Mouse (Mus musculus) adrenal gland, adult 8-10 months (tissue): ENCODE data around the gene Lztfl1. TPM values are rescaled to one million over a fixed set of nuclear protein-coding genes. Genes with fewer than 3 reads are reported as not detected.
"Not testable (repeated sequence)": the region's sequence is repeated elsewhere in the genome, so short reads cannot be mapped to it uniquely, and the experiment has no call there.

ENCODE experiments used
- DNase-seq: peaks from one replicate; pipeline ENCODE4 v3.0.0; 2022
- total RNA-seq, 4 experiments: library from RNA; stranded (reverse); gene quantifications; 2 replicates each; pipeline ENCODE4 v1.2.4; 2022

The Lztfl1 gene
- total RNA-seq, result 10 to 100 TPM; 47.5 to 60.5 (median 57.4) TPM

DNA sequence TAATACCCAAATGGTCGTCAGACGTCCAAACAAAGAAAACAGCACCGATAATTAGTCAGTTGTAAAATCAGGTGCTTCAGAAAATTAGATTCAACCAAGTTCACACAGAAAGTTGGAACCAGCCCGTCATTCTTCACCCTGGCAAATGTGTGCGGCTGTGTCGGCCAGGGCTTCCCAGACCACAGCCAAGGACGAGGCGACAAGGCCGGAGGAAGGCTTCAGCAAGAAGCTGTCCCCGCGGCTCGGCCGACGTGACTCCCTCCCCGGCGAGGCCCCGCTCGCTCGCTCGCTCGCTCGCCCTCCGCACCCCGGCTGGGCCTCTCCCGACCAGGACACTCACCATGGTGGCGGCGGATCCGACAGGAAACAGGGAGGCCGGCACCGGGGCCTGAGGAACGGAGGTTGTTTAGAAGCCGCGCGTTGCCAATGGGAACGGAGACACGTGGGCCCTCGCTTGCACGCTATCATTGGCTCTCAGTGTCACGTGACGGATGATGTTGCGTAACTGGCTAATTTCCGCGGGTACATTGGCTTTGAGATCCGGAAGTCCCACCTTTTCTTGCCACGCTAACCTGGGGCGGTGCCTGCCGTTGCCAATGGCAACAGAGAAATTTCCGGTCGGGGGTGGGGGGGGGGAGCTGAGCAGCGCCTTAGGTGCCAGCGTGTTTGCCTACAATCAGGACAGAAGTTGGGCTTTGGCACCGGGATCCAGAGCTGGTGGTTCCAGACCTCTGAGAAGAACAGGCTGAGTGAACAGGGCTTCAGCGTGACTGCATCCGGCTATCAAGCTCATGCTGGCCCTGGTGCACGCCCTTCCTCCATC, at the start of gene Lztfl1:
TSS of gene Lztfl1 (minus strand) at position 512 of the 823 bp plus-strand sequence.
- DNase-seq, result peak; percentile 97

DNA sequence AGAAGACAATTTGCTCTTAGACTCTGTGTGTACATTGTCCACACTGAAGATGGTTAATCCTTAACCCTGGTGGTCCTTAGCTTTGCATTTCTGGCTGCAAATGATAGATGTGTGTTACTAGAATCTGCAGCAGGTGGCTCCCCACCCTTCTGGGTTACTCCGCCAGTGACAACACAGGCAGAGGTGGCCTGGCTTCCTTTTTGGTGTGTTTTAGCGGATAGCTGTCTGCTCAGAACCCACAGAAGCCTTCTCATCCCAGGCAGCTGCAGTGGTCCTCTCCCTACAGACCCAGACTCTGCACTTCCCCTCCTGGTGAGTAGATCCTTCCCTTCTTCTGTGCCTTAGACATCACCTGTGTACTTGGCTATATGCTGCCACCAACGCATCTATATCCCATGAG, 49.5 kb upstream of the Lztfl1 start:
- no peak for DNase-seq

DNA sequence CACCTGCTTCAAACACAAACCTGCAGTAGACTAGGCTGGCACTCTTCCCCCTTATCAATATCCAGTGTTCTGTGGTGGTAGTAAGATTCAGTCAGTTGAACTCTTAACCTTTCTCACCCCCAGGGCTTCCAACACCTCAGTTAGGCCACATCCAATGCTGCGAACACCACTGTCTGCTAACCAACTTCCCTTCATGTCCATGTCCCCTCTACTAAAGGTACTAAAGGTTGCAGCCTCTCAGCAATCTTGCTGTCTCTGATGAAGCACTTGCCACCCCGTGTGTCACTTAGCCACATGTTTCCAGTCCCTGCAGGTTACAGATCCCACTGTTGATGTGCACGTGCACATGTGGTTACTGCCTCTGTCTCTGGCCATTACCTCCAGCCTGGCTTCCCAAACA, 46.3 kb upstream of the Lztfl1 start:
- no peak for DNase-seq

DNA sequence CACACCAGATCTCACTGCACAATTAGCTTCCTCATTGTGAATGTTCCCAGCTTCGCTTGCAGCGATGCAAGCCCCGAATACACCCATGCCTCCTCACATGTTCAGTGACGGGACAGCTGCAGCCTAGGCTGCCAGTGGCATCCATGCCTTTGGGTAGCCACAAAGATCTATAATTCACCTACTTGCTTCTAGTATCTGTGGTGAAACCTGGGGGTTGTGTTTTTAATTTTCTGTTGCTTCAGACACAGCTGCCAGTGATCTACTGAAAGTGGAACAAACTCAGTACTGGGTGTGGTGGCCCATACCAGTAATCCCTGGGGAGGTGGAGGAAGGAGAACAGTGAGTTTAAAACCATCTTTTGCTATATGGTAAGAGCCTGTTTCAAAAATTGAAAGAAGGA, 45.4 kb upstream of the Lztfl1 start:
- no peak for DNase-seq

DNA sequence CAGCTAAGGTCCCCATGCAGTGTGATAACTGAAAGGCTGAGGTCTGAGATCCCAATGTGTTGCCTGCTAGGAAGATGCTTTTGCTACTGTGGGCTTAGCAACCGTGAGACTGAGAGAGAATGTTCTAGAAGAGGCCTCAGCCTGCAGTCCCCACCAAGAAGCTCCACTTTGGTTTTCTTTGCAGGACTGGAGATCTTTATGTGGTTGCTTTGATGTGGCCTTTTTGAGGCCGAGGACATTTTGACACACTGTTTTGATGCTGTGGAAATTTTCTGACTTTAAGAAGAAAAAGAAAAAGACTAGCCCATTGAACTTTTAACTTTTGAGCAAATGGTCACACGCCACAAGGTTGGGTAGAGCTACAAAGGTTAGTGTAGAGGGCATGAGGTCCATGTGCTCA, 43.3 kb upstream of the Lztfl1 start:
- DNase-seq, result no peak

DNA sequence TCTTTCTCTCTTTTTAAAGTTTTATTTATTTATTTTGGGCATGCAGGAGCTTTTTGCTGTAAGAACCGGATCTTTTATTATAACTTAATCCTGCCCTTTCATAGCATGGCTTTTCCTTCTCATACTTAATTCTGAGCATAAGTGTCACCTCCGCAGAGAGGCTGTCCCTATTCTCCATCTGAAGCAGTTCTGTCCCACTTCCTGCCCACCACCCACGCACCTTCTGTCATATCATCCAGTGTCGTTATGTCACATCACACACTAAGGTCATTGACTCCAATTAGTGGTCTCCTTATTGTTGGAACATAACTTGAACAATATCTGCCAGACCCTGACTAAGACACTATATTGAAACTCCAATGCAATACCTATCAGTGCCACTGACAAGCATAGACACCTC, 41.1 kb upstream of the Lztfl1 start:
- DNase-seq, result no peak

DNA sequence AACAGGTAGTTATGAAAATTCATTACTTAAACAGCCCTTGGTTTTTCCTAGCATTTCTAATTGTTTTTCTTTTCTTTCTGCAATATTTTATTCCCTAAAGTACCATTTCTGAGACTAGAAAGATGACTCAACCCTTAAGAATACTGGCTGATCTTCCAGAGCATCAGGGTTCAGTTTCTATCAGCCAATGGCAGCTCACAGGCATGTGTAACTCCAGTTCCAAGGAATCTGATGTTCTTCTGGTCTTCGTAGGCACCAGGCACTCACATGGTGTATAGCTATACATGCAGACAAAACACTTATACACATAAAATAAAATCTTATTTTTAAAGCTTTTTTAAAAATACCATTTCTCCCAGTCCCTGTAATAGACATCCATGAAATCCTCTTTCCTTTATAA, 40.7 kb upstream of the Lztfl1 start:
- DNase-seq, result no peak

DNA sequence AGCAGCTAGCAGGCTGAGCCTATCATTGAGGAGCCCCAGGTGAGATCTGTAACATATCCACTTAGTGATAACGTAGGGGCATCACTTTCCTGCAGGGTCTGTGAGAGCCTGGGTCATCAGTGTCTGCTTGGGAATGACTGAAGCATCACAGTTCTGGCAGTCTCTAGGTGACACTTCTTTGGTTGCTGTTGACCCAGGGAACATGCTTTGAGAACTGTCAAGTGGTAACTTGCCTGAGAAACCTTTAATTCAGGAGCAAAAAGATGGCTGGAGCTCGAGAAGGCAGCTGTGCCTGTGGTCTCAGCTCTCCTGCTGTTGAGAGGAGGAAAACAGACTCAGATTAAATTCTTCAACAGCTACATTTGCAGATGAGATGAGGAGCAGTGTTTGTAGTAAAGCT, 39.8 kb upstream of the Lztfl1 start:
- DNase-seq, result no peak

DNA sequence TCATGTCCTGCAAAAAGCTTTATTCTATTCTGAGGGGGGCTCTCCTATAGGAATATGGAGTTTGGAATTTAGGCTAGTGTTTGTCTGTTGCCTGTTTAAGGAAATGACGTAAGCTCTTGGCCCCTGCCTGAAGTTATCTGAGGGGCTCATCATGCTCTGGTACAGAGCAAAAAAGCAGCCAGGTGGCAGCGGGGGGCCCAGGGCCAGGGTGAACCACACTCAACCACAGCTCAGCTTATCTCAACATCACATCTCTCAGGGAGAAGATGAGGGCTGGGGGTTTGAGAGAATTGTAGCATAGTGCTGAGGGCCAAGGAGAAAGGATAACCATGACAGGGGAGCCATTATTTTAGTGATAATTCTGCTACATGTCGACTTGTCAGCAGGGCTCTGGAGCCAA, 39.3 kb upstream of the Lztfl1 start:
- no peak for DNase-seq

DNA sequence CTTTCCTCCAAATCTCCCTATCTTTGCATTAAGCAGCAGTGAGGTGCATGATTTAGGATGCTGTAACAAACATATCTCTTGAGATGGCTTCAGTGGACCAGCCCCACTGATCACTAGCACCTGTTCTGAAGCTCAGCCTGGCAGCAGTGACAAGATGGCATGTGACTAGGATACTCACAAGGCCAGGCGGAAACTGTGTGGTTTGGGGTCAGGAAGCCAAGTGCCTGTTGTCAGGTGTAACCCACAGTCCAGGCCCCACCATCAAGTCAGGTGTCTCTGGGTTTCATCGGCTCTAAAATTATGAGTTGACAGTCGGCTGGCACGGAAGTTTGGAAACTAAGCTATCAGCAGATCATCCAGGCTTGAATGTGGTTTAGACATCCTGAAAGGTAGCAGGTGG, 36.8 kb upstream of the Lztfl1 start:
- no peak for DNase-seq

DNA sequence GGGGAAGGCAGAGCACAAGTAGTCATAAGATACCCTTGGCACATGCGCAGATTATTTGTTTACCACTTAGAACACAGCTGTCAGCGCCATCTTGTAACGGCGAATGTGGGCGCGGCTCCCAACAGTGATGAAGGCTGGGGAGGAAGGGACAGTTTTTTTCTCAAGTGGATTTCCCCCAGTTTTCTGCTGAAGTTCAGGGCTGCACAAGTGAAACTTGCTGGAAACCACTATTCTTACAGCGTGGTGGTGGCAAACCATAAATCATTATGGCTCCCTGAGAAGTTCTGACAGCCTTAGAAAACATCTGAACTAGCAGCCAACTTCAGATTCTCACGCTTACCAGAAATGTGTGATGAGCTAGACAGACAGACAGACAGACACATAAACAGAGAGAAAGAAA, 32.2 kb upstream of the Lztfl1 start:
- DNase-seq, result not testable (repeated sequence)

DNA sequence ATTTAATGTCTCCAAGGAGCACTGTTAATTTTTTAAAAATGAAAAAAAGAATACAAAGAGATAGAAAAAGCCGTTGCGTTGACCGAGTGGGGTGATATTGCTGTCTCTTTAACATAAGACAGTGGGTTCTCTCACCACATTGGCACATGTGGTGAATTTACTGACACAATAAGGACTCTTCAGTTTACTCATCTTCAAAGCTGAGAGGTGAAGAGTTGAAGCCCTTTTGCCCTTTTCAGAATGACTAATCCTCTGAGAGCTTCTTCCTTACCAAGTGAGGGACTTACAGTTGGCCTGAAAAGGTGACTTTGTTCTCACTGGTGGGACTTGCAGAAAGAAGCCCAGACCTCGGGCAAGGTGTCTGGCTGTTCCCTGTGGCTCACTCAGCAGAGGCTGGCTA, 23.3 kb upstream of the Lztfl1 start:
- no peak for DNase-seq

DNA sequence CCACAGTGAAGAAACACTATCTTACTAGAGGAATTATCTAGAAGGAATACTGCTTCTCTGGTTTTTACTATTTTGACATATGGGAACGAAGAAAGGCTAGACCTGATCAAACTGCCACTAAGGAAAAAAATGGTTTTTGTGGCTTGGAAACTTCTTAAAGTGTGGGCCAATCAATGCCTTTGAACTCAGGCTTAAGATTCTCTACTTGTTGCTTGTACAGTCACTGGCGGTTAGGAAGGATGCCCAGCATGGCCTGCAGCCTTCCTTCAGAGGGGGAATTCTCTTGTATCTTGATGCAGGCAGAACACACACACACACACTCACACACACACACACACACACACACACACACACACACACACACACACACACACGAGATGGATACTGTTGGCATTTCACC, 16.6 kb upstream of the Lztfl1 start:
- DNase-seq, result no peak

DNA sequence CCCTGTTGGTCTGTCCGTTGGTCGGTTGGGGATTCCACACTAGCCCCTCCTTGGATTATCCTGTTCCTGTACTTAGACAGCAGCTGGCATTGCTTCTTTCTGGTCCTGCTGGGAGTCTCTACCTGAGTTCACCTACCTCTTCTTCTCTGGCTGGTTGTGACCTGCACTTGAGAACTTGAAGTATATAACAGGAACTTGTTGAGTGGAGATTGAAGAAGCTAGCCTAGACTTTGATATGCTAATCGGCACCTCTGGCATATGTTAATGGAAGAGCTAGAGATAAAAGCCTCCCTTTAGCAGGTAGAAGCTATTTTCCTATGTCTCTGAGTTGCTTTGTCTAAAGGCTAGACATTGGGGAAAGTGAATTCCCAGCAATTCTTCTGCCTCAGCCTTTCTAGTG, 13.8 kb upstream of the Lztfl1 start:
- no peak for DNase-seq

DNA sequence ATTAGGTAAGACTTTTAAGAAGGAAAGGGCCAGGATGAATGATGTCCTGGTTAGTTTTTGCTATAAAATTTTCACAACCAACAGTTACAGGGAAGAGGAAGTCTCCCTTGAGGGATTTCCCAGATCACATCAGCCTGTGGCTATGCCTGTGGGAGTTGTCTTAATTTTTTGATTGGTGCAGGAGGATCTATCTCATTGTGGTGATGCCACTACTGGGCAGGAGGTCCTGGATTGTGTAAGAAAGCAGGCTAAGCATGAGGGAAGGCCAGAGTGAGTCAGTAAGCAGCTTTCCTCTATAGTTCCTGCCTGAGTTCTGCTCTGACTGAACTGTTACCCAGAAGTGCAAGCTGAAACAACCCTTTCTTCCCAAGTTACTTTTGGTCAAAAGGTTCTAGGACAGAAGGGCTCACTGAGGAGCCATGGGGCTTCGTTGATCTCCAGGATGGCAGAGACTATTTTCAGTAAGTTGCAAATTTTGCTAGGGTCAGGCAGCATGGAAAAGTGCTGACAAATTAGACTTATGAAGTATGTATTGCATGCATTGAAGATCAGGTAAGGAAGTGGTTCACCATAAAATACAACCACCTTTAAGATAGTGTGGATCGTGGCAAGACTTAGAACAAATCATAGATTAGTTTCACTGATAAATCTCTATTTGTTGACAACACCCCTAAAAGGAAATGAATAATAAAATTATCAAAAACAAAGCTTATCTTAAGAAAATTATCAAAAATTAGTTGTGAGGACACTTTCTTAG, 5.4 kb upstream of the Lztfl1 start:
- DNase-seq, result no peak

DNA sequence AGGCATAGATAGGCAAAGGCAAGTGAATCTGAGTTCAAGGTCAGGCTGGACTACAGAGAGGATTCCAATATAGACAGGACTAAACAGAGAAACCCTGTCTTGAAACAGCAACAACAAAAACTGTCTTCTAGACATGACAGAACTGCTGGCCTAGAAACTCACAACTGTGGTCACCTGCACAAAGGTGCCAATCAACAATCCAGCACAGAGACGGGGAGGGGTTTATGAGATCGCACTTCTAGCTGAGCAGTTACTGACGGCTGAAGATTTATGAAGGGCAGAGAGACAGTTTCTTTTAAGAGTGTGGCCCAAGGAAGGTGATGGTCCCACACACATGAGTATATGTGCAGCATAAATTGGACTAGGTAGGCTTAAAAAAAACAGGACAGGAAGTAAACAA, 1.2 kb downstream of the Lztfl1 start:
- DNase-seq, result no peak

DNA sequence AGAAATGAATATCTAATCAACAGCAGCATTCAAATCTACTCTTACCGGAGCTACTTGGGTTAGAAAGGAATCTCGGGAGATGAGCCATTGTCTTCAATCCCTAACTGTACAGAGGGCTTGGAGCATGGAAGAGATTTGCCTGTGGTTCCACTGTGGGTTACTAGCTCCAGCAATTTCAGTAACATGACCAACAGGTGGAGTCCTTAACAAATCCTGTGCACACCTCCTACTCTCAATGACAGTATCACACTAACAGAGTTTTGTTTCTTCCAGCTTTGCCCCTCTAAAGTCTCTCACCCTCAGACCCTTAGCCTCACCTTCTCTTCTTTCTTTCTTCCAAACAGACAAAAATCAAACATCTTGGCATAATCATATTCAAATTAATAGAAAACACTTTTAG, 4.4 kb downstream of the Lztfl1 start:
- DNase-seq, result no peak

DNA sequence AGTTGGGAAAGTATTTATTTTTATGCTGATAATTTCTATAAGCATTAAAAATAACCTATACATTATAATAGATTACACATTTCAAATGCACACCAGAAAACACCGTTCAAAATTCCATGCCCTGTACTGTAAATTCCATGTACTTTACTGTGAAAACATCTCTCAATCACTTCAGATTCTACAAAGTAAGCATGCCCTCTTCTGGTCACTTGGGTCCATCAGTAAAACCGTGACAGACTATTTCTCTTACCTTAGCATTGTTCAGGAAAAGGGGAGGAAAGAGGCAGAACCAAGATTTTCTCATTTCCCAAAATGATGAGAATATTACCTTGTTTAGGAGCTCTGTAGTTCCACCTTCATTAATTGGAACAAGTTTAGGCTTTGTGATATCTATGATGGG, 8.3 kb downstream of the Lztfl1 start:
- DNase-seq, result no peak

DNA sequence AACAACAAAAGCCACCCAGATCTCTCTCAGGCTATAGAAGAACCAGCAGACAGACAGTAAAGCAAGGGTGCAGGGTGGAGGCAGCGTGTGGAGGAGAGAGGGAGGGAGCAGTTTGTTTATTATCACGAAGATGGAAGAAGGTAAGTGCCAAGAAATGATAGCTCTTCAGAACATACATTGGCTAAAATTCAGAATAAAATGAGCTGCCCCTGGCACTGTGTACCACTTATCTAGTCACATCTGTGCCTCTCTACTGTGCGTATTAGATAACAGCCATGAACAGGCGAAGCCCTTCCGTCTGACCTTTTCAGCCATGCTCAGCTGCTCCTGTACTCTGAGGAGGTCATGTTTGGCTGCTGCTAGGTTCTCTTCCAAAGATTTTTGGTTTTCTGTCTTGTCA, 15.7 kb downstream of the Lztfl1 start:
- DNase-seq, result no peak

DNA sequence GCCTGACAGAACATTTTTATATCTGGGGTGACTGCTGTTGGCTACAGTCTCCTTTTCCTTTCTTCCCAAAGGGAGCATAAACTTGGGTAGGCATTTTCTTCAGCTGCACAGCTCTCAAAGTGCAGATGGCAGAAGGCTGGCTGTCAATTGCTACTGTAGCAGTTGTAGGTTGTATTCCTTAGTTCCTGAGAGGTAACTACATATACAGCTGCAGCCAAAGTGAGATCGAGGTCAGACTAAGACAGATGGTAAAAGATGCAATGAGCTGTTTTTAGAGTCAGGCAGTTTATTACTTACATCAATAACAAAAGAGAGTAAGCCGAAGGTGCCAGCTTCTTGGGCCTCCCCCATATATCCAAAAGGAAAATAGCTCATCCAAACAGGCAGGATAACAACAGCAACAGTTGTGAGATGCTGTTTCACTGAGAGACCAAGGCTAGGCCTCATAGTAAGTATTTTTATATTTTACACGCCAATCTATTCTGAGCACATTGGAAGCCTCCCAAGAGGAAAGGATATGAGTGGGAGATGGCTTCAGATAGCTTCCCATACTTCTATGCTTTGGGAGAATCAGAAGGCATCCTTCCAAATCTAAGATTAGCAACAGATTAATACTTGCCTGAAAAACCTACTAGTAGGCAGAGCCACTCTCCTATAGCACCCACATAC, 21.7 kb downstream of the Lztfl1 start:
- no peak for DNase-seq

DNA sequence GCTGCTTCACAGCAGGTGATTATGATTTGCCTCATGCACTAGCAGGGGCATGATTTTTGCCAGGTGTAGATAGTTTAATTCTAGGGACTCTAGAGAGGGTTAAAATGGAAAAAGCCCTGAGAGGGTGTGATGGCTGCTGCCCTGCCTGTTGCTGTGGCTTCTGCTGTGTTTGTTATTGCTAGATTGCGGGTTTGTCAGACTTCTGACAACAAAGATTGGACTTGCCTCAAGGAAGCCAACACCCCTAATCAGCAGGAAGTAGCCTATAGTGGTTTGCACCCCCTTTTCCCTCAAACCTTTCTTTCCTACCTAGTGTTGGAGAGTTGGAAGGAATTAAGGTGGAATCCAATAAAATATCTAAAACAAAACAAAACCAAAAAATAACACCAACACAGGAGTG, 29.3 kb downstream of the Lztfl1 start:
- DNase-seq, result no peak

DNA sequence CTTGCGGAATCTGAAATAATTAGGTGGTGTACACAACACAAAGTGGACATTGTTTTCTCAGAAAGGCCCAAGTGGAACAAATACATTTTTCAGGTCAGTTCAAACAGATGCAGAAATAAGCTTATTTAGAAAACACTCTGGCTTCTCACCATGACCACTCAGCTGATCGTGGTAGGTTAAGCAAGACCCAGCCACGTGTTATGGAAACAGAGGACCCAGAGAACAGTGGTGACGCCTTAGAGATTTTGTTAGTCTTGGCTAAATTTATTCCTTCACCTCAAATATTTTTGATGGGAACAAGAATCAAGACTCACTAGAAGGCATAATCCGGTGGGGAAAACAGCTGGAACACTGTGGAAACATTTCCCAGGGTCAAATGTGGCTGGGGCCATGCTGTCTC, 31.3 kb downstream of the Lztfl1 start:
- DNase-seq, result no peak

DNA sequence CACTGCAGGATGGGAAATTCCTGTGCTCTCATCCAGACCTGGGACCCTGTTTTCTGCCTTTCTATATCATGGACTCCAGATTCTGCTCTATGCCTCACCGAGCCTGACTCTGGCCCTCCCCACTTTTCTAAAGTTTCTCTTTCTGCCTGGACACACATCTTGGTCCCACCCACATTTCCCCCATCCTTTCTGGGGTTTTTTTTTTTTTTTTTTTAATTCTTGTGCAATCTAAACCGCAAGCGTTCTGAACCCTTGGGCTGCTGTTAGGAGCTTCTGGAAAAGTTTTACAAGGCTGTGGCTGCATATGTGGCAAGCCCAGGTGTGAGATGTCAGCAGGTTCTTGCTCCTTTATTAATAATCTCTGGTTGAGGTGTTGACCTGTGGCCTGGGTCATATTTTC, 33.8 kb downstream of the Lztfl1 start:
- no peak for DNase-seq

DNA sequence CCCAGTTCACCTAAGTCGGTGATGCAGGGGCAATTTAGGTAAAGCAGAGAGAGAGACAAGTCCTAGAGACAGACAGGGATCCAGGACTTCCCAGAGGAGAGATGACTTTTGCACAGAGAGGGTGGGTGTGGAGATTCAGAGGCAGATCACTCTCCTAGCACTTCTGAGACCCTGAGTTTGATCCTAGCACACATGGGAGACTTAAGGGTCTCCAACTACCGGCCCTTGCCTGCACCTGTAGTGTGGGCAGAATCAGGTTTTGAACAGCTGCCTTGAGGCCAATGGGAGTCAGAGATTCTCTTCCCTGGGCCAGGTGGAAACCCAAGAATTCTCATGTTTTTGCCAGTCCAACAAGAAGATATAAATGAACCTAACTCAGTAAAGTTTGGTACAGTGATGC, 38.3 kb downstream of the Lztfl1 start:
- DNase-seq, result no peak
